Mouse (Mus musculus): ENCODE measurements around the gene Smpx.

- no peak for TF ChIP-seq POLR2A (IDR thresholded peaks at IDR 0.05; ENCODE audit: insufficient read depth, low read depth, low read length)
- no peak for TF ChIP-seq CTCF (IDR thresholded peaks at IDR 0.05; ENCODE audit: insufficient read depth, low read depth, low read length)
Measured at GRCm38 (mm10) chrX:157674667-157675350, 23.9 kb upstream of the Smpx start.

All from olfactory bulb, adult 2 months (tissue).